Mouse (Mus musculus) right cerebral cortex, postnatal 25 days (tissue): ENCODE measurements around the gene Stx19.

Experiments
- DNase-seq: peaks from one replicate; pipeline ENCODE4 v3.0.0; 2022

Gene Stx19

DNA sequence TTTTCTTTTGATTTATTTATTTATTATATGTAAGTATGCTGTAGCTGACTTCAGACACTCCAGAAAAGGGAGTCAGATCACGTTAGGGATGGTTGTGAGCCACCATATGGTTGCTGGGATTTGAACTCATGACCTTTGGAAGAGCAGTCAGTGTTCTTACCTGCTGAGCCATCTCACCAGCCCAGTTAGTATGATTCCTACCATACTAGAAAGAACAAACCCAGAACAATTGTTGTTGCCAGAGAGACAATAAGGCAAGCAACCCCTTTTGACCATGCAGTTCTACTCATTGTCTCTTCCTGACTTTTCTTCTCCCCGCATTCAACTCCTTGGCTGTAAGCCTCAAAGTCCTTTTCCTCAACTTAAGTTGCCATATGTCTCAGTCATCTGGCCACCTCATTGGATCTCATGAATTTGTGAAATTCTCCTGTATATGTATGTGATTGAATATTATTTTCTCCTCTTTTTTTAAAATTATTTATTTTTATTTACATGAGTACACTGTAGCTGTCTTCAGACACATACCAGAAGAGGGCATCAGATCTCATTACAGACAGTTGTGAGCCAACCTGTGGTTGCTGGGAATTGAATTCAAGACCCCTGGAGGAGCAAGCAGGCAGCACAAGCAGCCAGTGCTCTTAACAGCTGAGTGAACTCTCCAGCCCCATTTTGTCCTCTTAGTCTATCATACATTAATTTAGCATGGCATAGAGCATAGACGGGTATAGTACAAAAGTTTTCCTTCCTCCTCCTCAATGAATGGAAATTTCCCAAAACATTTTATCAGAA is 38.2 kb downstream of the Stx19 start:
- DNase-seq = no peak

DNA sequence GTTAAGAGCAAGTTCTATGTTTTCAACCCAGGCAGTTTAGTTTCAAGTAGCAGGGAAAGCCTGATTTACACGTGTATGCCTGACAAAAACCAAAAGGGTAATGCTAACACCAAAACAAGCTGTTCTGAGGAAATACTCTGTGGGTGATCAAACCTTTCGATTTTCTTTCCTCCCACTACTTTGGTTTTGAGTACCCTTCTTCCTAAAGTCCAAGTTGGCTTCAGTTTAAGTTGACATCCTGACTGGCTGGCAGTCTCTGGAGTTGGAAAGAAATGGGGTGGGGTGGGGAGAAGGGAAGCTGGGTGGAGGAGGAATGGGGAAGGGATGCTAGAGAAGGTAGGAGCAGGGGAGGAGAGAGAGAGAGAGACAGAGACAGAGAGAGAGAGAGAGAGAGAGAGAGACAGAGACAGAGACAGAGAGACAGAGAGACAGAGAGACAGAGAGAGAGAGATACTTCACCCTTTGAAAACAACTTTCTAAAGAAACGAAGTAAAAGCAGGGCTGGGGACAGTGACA is 39.2 kb downstream of the Stx19 start:
- no peak for DNase-seq

DNA sequence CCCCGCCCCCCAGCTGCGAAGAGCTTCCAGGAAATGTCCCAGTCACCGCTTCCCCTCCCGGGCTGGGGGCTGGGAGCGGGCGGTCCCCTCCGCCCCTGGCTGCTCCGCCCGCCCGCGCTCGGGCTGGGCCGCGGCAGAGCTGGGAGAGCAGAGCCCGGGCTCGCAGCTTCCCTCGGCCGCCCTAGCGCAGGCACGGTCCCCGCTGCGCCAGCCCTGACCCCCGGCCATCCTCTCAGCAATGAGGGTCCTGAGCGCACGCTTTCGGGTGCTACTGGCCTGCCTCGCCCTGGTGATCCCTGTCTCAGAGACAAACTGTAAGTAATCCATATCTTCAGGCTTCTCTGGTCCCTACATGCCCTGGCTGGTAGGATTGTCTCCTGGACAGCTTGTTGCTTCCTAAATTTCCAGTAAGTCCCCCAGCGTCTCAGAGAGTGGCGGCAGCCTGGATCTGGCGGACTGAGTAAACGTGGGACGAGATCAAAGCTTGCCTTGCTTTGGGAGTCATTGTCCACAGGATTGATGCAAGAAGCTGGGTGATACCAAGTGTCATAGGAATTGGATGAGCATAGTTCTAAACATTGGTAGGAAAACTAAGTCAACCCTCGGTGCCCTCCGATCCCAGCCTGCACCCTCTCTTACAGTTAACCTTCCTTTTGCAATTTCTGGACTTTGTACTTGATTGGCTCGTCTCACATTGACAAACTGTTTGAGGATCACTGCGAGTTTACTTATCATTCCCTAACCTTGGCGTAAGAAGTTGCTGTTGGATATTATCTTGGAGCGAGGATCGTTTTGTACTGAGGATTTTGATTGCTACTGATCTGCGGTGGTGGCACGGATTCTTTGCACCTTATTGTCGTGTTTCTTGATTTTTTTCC is 40.0 kb downstream of the Stx19 start, which contains the start of gene Pros1:
Gene Pros1, plus strand, starts transcription at position 117 of the 878 bp plus-strand sequence.
- peak; percentile 38 for DNase-seq

DNA sequence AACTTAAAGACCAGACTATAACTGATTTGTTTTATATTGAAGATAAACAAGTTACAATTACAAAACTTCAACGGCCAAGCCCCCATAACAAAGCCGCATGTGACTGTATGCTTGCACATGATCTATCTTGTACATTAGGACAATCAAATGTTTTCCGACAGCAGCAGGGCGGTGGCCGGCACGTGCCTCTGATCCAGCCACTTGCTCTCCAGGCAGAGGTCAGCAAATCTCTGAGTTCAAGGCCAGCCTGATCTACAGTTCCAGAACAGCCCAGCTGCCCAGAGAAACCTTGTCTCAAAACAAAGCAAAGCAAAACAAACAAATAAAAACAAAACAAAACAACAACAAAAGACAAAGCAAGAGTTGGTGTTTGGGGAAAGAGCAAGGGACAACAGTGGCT is 40.9 kb downstream of the Stx19 start:
- DNase-seq = no peak

DNA sequence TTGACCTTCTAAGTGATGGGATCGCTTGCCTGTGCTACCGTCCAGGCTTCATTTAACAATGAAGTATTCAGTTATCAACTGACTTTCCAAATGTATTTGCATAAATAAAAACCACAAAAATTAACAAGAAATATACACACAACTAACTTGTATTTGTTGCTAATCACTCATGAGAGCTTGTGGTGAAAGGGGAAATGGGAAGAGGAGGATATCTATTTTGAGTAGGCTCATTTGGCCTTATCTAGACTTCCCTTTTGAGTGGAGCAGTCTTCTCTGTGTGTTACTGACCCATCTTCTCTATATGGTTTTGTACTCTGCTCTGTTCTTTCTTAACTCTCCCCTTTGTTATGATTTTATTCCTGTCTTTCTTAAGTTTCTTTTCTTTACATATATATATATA is 41.8 kb downstream of the Stx19 start:
- DNase-seq = no peak

DNA sequence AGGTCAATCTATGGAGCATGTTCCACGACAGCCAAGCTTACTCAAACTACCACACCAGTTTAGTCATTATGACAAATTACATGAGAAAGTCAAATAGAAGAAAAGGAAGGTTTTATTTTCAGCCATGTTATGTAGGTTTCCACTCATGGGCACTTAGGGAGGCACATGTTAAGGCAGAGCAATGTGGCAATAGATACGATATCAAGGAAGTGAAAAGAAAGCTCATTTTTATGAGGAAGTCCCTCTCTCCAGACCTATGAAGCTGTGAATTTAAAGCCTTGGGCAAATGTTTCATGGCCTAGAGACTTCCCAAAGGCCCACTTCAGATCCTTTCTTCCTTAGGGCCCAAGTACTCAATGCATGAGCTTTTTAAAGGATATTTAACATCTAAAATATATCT is 43.0 kb downstream of the Stx19 start:
- no peak for DNase-seq

DNA sequence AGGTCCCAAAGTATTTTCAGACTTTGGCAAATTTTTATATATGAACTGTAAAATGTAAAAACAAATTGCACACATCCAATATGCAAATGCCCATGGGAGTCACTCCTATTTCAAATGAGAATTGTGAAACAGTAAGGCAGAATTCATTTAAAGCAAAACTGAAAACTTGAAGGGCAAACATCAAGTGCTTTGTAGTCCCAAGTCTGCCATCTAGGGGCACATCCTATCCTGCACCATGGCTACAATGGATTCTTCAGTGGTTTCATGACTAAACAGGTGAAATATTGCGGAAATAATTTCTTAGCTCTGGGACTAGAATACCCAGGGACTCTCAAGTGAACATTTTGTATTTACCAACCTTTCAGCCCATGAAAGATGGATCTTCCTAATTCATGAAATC is 43.5 kb downstream of the Stx19 start:
- no peak for DNase-seq

DNA sequence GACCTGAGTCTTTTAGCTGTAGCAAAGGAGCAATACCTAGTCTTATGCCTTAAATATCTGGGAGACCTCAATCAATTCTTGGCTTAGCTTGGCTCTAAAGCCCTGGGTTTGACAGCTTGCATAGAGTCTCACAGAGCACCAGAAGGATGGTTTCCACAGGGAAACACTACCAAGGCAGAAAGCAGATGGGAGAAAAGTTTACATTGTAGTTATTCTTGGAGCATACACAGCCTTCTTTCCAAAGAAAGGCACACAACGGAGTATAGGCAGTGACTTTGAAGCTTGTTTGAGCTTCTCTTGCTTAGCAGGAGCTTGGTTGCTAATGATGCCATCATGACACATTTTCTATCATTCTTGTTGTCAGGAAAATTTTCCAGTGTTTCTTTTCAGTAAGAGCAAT is 45.7 kb downstream of the Stx19 start:
- DNase-seq = no peak

DNA sequence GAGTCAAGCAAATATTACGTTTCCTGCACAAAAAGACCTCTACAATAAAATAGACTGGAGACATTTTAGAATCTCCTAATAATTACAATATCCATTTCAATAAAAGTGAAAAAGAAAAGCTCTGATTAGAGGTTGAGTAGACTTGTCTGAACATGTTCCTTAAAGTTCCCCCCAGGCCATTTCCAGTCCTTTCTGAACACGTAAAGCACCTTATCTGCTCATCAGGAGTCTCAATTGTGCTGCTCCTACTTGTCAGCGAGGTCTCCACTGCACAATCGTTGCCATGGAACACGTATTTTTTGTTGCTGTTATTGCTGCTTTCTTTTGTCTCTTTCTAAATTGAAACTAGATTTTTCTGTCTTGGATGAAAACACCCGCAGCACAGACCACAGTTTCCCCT is 47.0 kb downstream of the Stx19 start:
- no peak for DNase-seq

DNA sequence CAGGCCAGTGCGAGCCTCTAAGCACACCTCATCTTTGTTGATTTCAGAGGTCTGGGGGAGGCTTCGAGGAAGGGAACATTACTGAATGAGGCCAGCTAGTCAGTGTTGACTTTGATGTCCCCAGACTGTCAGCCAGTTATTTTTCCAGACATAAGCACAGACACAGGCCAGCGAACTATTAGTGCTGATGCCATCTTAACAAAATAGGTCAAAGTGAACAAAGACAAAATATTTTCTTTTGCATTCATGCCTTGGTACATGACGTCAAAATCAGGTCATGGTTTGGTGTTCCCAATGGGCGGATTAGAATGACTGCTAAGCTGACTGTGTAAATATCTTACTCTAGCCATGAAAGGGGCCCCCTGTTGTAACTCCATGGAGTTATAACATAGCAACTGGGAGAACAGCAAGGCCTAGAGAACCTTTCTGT is 58.2 kb downstream of the Stx19 start:
- no peak for DNase-seq

DNA sequence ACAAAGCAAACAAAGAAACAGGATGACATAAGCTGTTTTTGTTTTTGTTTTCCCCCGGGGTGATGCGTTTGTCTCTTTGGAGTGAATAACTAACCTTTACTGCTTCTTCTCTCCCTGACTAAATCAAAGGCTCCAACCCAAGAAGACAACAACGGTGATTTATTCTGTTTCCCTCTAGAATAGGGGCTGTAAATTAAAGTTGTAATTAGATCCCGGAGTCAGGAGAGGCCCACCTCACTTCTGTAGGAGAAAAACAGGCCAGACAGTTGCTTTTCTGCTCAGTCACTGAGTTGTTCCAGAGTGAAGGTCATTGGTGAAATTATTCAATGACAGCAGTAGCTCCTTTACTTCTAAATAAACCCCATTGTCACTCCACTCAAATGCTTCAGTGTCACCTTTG is 58.7 kb downstream of the Stx19 start:
- no peak for DNase-seq
